In genomic region chr17:35720340-35720727, GRCm38 (mm10) we compare ENCODE assay signal across 8 mouse cellular contexts. TPM values are rescaled to one million over a fixed set of nuclear protein-coding genes. Genes with fewer than 3 reads are reported as not detected.
DNase-seq lines count a peak whose midpoint lies in the region; ATAC-seq lines count a peak whose summit lies in the region.

No protein-coding gene starts in this region.

- H3K9me3 ChIP-seq in forebrain, embryonic 11.5 days (ENCODE audit: control insufficient read depth, low read length) = no peaks in the 10 kb centered on the region; the same call in 1 of the 2 replicates
- H3K9me3 ChIP-seq in intestine, embryonic 16.5 days (ENCODE audit: control insufficient read depth, low read length) = no peaks in the 10 kb centered on the region
- H3K9me3 ChIP-seq in lung, embryonic 16.5 days (ENCODE audit: control insufficient read depth, low read length) = no peaks in the 10 kb centered on the region
- H3K9me3 ChIP-seq in stomach, embryonic 15.5 days = no peaks in the 10 kb centered on the region

- H3K36me3 ChIP-seq in forebrain, embryonic 11.5 days (ENCODE audit: control insufficient read depth, insufficient read depth, low read length) = no peaks in the 10 kb centered on the region
- no peaks in the 10 kb centered on the region for H3K36me3 ChIP-seq in intestine, embryonic 16.5 days (ENCODE audit: control insufficient read depth, insufficient read depth, low read length)
- H3K36me3 ChIP-seq in lung, embryonic 16.5 days (ENCODE audit: control insufficient read depth, insufficient read depth, low read length) = no peaks in the 10 kb centered on the region
- H3K36me3 ChIP-seq in stomach, embryonic 15.5 days = no peaks in the 10 kb centered on the region

- no peak overlapping the region; the same call in 1 of the 2 replicates for H3K9ac ChIP-seq in forebrain, embryonic 11.5 days (ENCODE audit: low read length)
- H3K9ac ChIP-seq in intestine, embryonic 16.5 days (ENCODE audit: low read depth, low read length) = peak overlapping the region; percentile 42; the same call in 1 of the 2 replicates
- H3K9ac ChIP-seq in lung, embryonic 16.5 days (ENCODE audit: low read length) = no peak overlapping the region
- no peak overlapping the region for H3K9ac ChIP-seq in stomach, embryonic 15.5 days

- H3K27me3 ChIP-seq in forebrain, embryonic 11.5 days (ENCODE audit: control insufficient read depth, insufficient read depth, low read length) = no peaks in the 10 kb centered on the region
- no peaks in the 10 kb centered on the region for H3K27me3 ChIP-seq in intestine, embryonic 16.5 days (replicated peaks; ENCODE audit: control insufficient read depth, insufficient read depth, low read length)
- H3K27me3 ChIP-seq in lung, embryonic 16.5 days (ENCODE audit: control insufficient read depth, insufficient read depth, low read depth, low read length) = no peaks in the 10 kb centered on the region
- H3K27me3 ChIP-seq in stomach, embryonic 15.5 days (replicated peaks) = no peaks in the 10 kb centered on the region

- 28% methylated on average over 11 of the region's 11 CpGs for WGBS in forebrain, embryonic 11.5 days
- 18% methylated on average over 11 of the region's 11 CpGs for WGBS in intestine, embryonic 16.5 days
- 4% methylated on average over 11 of the region's 11 CpGs for WGBS in lung, embryonic 16.5 days
- WGBS in stomach, embryonic 15.5 days = 14% methylated on average over 11 of the region's 11 CpGs

- peak; percentile 25 for DNase-seq in gastrocnemius, postnatal 10 days
- DNase-seq in gastrocnemius, postnatal 14 days = no peak
- no peak for DNase-seq in forebrain, embryonic 11.5 days (ENCODE audit: low spot score)
- DNase-seq in thymus, adult 18-20 months = no peak
- DNase-seq in thymus, postnatal 36 days = no peak

- no peak overlapping the region for H3K4me3 ChIP-seq in forebrain, embryonic 11.5 days (ENCODE audit: low read depth, low read length)
- H3K4me3 ChIP-seq in intestine, embryonic 16.5 days (ENCODE audit: low read length) = no peak overlapping the region
- H3K4me3 ChIP-seq in lung, embryonic 16.5 days (ENCODE audit: low read length) = no peak overlapping the region
- no peak overlapping the region for H3K4me3 ChIP-seq in stomach, embryonic 15.5 days (replicated peaks)

- no peak overlapping the region for H3K4me2 ChIP-seq in forebrain, embryonic 11.5 days (ENCODE audit: low read depth, low read length, severe bottlenecking)
- H3K4me2 ChIP-seq in intestine, embryonic 16.5 days (ENCODE audit: low read depth, low read length) = peak overlapping the region; percentile 22; the same call in 1 of the 2 replicates
- H3K4me2 ChIP-seq in lung, embryonic 16.5 days (ENCODE audit: low read depth, low read length) = peak overlapping the region; percentile 34; the same call in 1 of the 2 replicates
- peak overlapping the region; percentile 40 for H3K4me2 ChIP-seq in stomach, embryonic 15.5 days

- no peak; the same call in 1 of the 2 replicates for ATAC-seq in forebrain, embryonic 11.5 days (replicated peaks; ENCODE audit: low FRiP score)
- ATAC-seq in intestine, embryonic 16.5 days = peak; percentile 45
- ATAC-seq in lung, embryonic 16.5 days (ENCODE audit: low read depth) = peak; percentile 89
- peak; percentile 62; the same call in 1 of the 2 replicates for ATAC-seq in stomach, embryonic 15.5 days (ENCODE audit: insufficient read depth, low FRiP score, low read depth)

- intact Hi-C loops in gastrocnemius, postnatal 14 days (cut with DNase I; ENCODE audit: low total_unique reads) = no loop called here

- 0 out of 2 replicates have a peak, but pooled peaks cover 4% of the 10 kb centered on the region for H3K4me1 ChIP-seq in forebrain, embryonic 11.5 days (replicated peaks; ENCODE audit: control insufficient read depth, insufficient read depth, low read length)
- peaks cover 22% of the 10 kb centered on the region for H3K4me1 ChIP-seq in intestine, embryonic 16.5 days (ENCODE audit: control insufficient read depth, insufficient read depth, low read length)
- peaks cover 16% of the 10 kb centered on the region for H3K4me1 ChIP-seq in lung, embryonic 16.5 days (replicated peaks; ENCODE audit: control insufficient read depth, insufficient read depth, low read length)
- peaks cover 21% of the 10 kb centered on the region for H3K4me1 ChIP-seq in stomach, embryonic 15.5 days

- H3K27ac ChIP-seq in forebrain, embryonic 11.5 days (ENCODE audit: low read depth, low read length) = peak overlapping the region; percentile 32; the same call in 1 of the 2 replicates
- H3K27ac ChIP-seq in intestine, embryonic 16.5 days (ENCODE audit: low read length) = peak overlapping the region; percentile 85
- H3K27ac ChIP-seq in lung, embryonic 16.5 days (ENCODE audit: low read length) = peak overlapping the region; percentile 84
- H3K27ac ChIP-seq in stomach, embryonic 15.5 days = peak overlapping the region; percentile 77

RNA-seq across cellular contexts. Expression of gene Ddr1, which starts 15.9 kb away (rescaled TPM):
- total RNA-seq in gastrocnemius, postnatal 10 days (2021) = 10 to 100 TPM; 35.2 to 42.8 TPM
- total RNA-seq in gastrocnemius, postnatal 14 days (2021) = 10 to 100 TPM; 20.3 to 23.4 TPM
- 130 and 144 TPM in 2 replicates for polyA plus RNA-seq in forebrain, embryonic 11.5 days (2014; fragmentation: Nextera tagmentation; extraction: Ambion mirVana)
- 54.1 and 57.1 TPM in 2 replicates for polyA plus RNA-seq in intestine, embryonic 16.5 days (2015; fragmentation: Nextera tagmentation; extraction: Ambion mirVana)
- 50.5 and 51.3 TPM in 2 replicates for polyA plus RNA-seq in lung, embryonic 16.5 days (2015; fragmentation: Nextera tagmentation; extraction: Ambion mirVana)
- 74.0 and 78.4 TPM in 2 replicates for polyA plus RNA-seq in stomach, embryonic 15.5 days (2015; fragmentation: Nextera tagmentation; extraction: Ambion mirVana)

RNA-seq across cellular contexts. Expression of gene Gtf2h4, which starts 46.8 kb away (rescaled TPM):
- total RNA-seq in gastrocnemius, postnatal 10 days (2021) = 10 to 100 TPM; 18.2 to 20.5 TPM
- 10 to 100 TPM; 16.1 to 19.4 TPM for total RNA-seq in gastrocnemius, postnatal 14 days (2021)
- 41.2 and 47.4 TPM in 2 replicates for polyA plus RNA-seq in forebrain, embryonic 11.5 days (2014; fragmentation: Nextera tagmentation; extraction: Ambion mirVana)
- polyA plus RNA-seq in intestine, embryonic 16.5 days (2015; fragmentation: Nextera tagmentation; extraction: Ambion mirVana) = 41.9 and 45.1 TPM in 2 replicates
- 47.5 and 48.0 TPM in 2 replicates for polyA plus RNA-seq in lung, embryonic 16.5 days (2015; fragmentation: Nextera tagmentation; extraction: Ambion mirVana)
- polyA plus RNA-seq in stomach, embryonic 15.5 days (2015; fragmentation: Nextera tagmentation; extraction: Ambion mirVana) = 36.3 and 39.9 TPM in 2 replicates

RNA-seq across cellular contexts. Expression of gene Vars2, which starts 52.9 kb away (rescaled TPM):
- 10 to 100 TPM; 17.0 to 24.0 TPM for total RNA-seq in gastrocnemius, postnatal 10 days (2021)
- 10 to 100 TPM; 15.7 to 16.6 TPM for total RNA-seq in gastrocnemius, postnatal 14 days (2021)
- polyA plus RNA-seq in forebrain, embryonic 11.5 days (2014; fragmentation: Nextera tagmentation; extraction: Ambion mirVana) = 16.2 and 19.5 TPM in 2 replicates
- polyA plus RNA-seq in intestine, embryonic 16.5 days (2015; fragmentation: Nextera tagmentation; extraction: Ambion mirVana) = 19.3 and 22.8 TPM in 2 replicates
- polyA plus RNA-seq in lung, embryonic 16.5 days (2015; fragmentation: Nextera tagmentation; extraction: Ambion mirVana) = 22.8 and 25.4 TPM in 2 replicates
- polyA plus RNA-seq in stomach, embryonic 15.5 days (2015; fragmentation: Nextera tagmentation; extraction: Ambion mirVana) = 18.6 and 21.5 TPM in 2 replicates

Comparison
In these comparisons a context has a peak if more than half of its experiments do, and no peak if none do; other contexts are left out.
1. H3K27ac ChIP-seq: peak in every context shown above with its lines; median percentile 85 in intestine, embryonic 16.5 days; 84 in lung, embryonic 16.5 days; 77 in stomach, embryonic 15.5 days; 32 in forebrain, embryonic 11.5 days.